Mouse (Mus musculus): ENCODE measurements around the gene Antxr1. TPM values are rescaled to one million over a fixed set of nuclear protein-coding genes. Genes with fewer than 3 reads are reported as not detected.

Gene Antxr1
- total and polyA plus RNA-seq, 3 experiments, result 4.8 to 8.5 (median 6.5) TPM

DNA sequence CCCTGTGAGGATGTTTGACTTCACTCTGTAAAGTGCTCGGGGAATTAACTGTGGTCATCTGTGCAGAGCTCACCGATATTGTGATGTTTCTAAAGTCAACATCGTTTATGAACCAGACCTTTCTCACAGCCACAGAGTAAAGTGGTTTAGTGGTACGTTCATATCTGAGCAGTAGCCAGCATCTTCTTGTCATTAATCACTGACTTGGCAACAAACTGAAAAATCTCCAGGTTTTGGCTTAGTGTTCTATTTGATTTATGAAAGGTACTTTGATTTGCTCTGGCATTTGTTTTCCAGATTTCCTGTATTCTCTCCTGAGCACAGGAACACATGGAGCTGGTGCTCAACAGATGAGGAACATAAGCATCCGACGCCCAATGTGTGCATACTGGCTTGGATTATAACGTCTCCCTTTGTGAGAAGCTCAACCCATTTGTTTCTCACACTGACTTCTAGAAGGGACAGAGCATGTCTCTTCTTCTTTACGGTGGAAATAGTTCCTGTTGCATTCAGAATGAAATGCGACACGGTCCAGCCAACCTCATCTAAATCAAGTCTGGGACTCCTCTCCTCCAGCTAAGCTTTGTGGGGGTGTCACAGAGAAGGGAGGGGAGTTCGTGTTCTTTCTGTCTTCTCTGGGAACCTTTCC lies 50.8 kb downstream of the Antxr1 start:
- no peaks in the 10 kb centered on the region for H3K79me2 ChIP-seq (replicated peaks; ENCODE audit: control insufficient read depth, insufficient read depth, low read length)
- 76% methylated on average over 11 of the region's 11 CpGs for WGBS
- no peak for TF ChIP-seq CTCF (IDR thresholded peaks at IDR 0.05)
- no peak for TF ChIP-seq POLR2A (IDR thresholded peaks at IDR 0.05; ENCODE audit: insufficient read depth, low read depth, low read length)
- TF ChIP-seq EP300 (IDR thresholded peaks at IDR 0.05; ENCODE audit: insufficient read depth, low read depth, low read length), result no peak
- H3K36me3 ChIP-seq (ENCODE audit: control insufficient read depth, insufficient read depth, low read length), result no peaks in the 10 kb centered on the region
- H3K4me3 ChIP-seq, result no peak overlapping the region
- H3K27me3 ChIP-seq (ENCODE audit: control insufficient read depth, insufficient read depth, low read length), result no peaks in the 10 kb centered on the region
- intact Hi-C loops (cut with DNase I), result no loop called here
- H3K9ac ChIP-seq (ENCODE audit: low read depth, low read length), result no peak overlapping the region
- no peaks in the 10 kb centered on the region for H3K4me1 ChIP-seq (ENCODE audit: control insufficient read depth, insufficient read depth, low read length)
- no peak overlapping the region for H3K27ac ChIP-seq
- no peak for DNase-seq

DNA sequence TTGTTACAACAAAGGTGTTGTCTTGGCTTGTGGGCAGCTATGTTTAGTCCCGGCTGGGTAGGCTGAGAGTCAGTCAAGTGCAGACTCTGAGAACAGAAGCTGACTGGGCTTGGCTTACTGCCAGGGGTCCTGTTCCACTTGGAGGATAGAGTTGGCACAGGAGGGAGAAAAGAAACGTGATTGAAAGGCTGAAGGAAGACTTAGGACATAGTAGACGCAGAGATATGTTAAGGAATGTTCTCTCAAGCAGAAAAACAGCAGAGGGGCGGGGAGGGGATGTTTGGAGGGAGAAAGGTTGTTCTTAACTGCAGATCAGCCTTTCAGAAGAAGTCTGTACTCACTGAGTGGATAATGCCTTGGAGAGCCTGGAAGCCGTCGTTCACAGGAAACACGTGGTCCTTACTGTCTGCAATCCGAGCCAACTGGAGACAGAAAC lies 53.3 kb downstream of the Antxr1 start:
- peaks cover 1% of the 10 kb centered on the region; the same call in 1 of the 2 replicates for H3K4me1 ChIP-seq (ENCODE audit: control insufficient read depth, insufficient read depth, low read length)

DNA sequence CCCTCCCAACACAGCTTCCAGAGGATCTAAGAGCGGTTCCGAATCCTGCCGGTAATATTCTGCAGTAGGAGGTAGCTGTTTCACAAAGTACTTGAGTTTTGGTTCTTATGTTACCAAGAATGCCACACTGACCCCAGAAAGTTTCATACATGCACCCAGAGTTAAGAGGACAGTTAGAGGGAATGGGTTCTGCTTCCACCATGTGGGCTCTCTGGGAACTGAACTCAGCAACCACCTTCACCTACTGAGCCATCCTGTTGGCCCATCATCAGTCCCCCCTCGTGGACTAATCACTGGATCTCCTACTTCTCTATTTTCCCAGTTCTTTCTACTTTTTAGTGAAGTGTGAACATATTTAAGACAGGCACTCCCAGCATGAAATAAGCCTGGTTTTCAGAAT lies 53.9 kb downstream of the Antxr1 start:
- TF ChIP-seq POLR2A (IDR thresholded peaks at IDR 0.05; ENCODE audit: insufficient read depth, low read depth, low read length) (no peak), CTCF (IDR thresholded peaks at IDR 0.05) (peak; percentile 23)
- no peak overlapping the region for H3K27ac ChIP-seq
- WGBS, result 84% methylated on average over 4 of the region's 4 CpGs

More for the DNA sequence above, 53.3 kb downstream of the Antxr1 start:
- intact Hi-C loops (cut with DNase I), result no loop called here
- WGBS, result 13% methylated on average over 8 of the region's 8 CpGs
- peak in 1 of 2 experiments; percentile 51 for DNase-seq
- H3K27me3 ChIP-seq (ENCODE audit: control insufficient read depth, insufficient read depth, low read length), result no peaks in the 10 kb centered on the region
- H3K27ac ChIP-seq, result no peak overlapping the region
- no peak overlapping the region for H3K9ac ChIP-seq (ENCODE audit: low read depth, low read length)
- no peak overlapping the region for H3K4me3 ChIP-seq
- no peak for TF ChIP-seq EP300 (IDR thresholded peaks at IDR 0.05; ENCODE audit: insufficient read depth, low read depth, low read length)
- TF ChIP-seq POLR2A (IDR thresholded peaks at IDR 0.05; ENCODE audit: insufficient read depth, low read depth, low read length), result no peak
- no peak for TF ChIP-seq CTCF (IDR thresholded peaks at IDR 0.05)
- no peaks in the 10 kb centered on the region for H3K36me3 ChIP-seq (ENCODE audit: control insufficient read depth, insufficient read depth, low read length)
- H3K79me2 ChIP-seq (replicated peaks; ENCODE audit: control insufficient read depth, insufficient read depth, low read length), result no peaks in the 10 kb centered on the region

DNA sequence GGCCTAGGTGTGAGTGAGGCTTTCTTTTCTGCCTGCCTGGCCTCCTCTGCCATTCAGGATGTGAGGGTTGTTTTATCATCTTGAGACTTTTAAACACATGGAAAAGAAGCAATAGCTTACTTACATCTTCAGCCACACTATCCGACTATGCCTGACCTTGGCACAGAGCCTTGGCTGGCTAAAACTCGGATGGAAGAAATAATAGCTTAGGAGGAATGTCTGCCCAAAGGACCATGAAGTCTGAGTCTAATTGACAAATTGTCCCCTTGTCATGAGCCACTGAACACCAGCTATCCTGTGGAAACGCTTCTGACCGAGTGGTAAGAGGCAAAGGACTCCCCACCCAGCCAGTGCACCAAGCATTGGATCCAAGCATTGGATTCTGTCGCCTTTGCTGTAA lies 57.5 kb downstream of the Antxr1 start:
- Histone ChIP-seq H3K9ac (ENCODE audit: low read depth, low read length) (no peak overlapping the region), H3K27ac (no peak overlapping the region), H3K79me2 (replicated peaks; ENCODE audit: control insufficient read depth, insufficient read depth, low read length) (no peaks in the 10 kb centered on the region), H3K36me3 (ENCODE audit: control insufficient read depth, insufficient read depth, low read length) (no peaks in the 10 kb centered on the region), H3K4me1 (ENCODE audit: control insufficient read depth, insufficient read depth, low read length) (peaks cover 1% of the 10 kb centered on the region; the same call in 1 of the 2 replicates), H3K27me3 (ENCODE audit: control insufficient read depth, insufficient read depth, low read length) (no peaks in the 10 kb centered on the region), H3K4me3 (no peak overlapping the region)
- intact Hi-C loops (cut with DNase I), result no loop called here
- 68% methylated on average over 5 of the region's 5 CpGs for WGBS
- no peak for DNase-seq
- TF ChIP-seq POLR2A (IDR thresholded peaks at IDR 0.05; ENCODE audit: insufficient read depth, low read depth, low read length) (no peak), EP300 (IDR thresholded peaks at IDR 0.05; ENCODE audit: insufficient read depth, low read depth, low read length) (no peak), CTCF (IDR thresholded peaks at IDR 0.05) (no peak)

More for the DNA sequence above, 53.9 kb downstream of the Antxr1 start:
- intact Hi-C loops (cut with DNase I), result no loop called here
- H3K9ac ChIP-seq (ENCODE audit: low read depth, low read length), result no peak overlapping the region
- no peaks in the 10 kb centered on the region for H3K27me3 ChIP-seq (ENCODE audit: control insufficient read depth, insufficient read depth, low read length)
- H3K36me3 ChIP-seq (ENCODE audit: control insufficient read depth, insufficient read depth, low read length), result no peaks in the 10 kb centered on the region
- peaks cover 1% of the 10 kb centered on the region; the same call in 1 of the 2 replicates for H3K4me1 ChIP-seq (ENCODE audit: control insufficient read depth, insufficient read depth, low read length)
- no peak overlapping the region for H3K4me3 ChIP-seq
- no peak for DNase-seq
- H3K79me2 ChIP-seq (replicated peaks; ENCODE audit: control insufficient read depth, insufficient read depth, low read length), result no peaks in the 10 kb centered on the region

DNA sequence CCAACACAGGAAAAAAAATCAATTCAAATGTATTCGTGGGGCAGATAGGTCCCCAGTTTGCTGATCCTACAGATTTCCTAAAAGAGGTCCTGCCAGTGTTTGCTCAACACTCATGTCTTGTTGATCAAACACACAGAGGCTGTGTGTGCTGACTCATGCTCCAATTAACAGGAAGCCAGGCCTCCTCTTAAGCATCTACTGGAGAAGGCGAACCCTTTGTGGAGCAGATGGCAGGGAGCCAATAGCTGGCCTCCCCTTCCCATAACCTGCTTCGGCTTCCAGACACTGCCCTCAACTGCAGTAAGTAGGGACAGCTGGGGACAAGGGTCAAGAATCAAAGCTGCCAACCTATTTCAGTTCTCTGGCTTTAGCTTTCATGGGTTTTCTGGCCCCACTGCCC lies 58.1 kb downstream of the Antxr1 start:
- peak; percentile 32 to 33 for DNase-seq
- intact Hi-C loops (cut with DNase I), result no loop called here
- Histone ChIP-seq H3K27me3 (ENCODE audit: control insufficient read depth, insufficient read depth, low read length) (no peaks in the 10 kb centered on the region), H3K9ac (ENCODE audit: low read depth, low read length) (no peak overlapping the region), H3K79me2 (replicated peaks; ENCODE audit: control insufficient read depth, insufficient read depth, low read length) (no peaks in the 10 kb centered on the region), H3K4me1 (ENCODE audit: control insufficient read depth, insufficient read depth, low read length) (peaks cover 1% of the 10 kb centered on the region; the same call in 1 of the 2 replicates), H3K27ac (no peak overlapping the region), H3K36me3 (ENCODE audit: control insufficient read depth, insufficient read depth, low read length) (no peaks in the 10 kb centered on the region), H3K4me3 (no peak overlapping the region)
- 27% methylated on average over 3 of the region's 3 CpGs for WGBS
- TF ChIP-seq POLR2A (IDR thresholded peaks at IDR 0.05; ENCODE audit: insufficient read depth, low read depth, low read length) (no peak), EP300 (IDR thresholded peaks at IDR 0.05; ENCODE audit: insufficient read depth, low read depth, low read length) (no peak), CTCF (IDR thresholded peaks at IDR 0.05) (no peak)

DNA sequence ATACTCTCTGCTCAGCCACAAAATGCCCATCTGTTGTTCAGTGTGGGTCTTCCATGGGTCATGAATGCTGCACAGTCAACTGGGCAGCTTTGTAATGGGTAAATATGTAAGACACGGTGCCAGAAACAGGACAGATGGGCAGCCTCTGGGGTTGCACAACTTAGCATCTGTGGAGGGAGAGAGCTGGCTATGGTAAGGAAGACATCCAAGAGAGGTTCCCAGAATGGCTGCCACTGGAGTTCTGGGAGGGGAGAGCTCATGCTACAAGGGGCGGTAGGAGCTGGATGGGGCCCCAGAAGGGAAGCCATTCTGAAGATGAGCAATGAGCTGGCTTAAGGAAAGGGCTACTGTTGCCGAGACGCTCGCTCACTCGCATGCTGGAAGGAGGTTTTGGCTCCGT lies 58.7 kb downstream of the Antxr1 start:
- H3K4me1 ChIP-seq (ENCODE audit: control insufficient read depth, insufficient read depth, low read length), result peaks cover 1% of the 10 kb centered on the region; the same call in 1 of the 2 replicates
- H3K9ac ChIP-seq (ENCODE audit: low read depth, low read length), result no peak overlapping the region
- TF ChIP-seq EP300 (IDR thresholded peaks at IDR 0.05; ENCODE audit: insufficient read depth, low read depth, low read length) (no peak), POLR2A (IDR thresholded peaks at IDR 0.05; ENCODE audit: insufficient read depth, low read depth, low read length) (no peak), CTCF (IDR thresholded peaks at IDR 0.05) (no peak)
- no peaks in the 10 kb centered on the region for H3K27me3 ChIP-seq (ENCODE audit: control insufficient read depth, insufficient read depth, low read length)
- no peak overlapping the region for H3K27ac ChIP-seq
- no peaks in the 10 kb centered on the region for H3K79me2 ChIP-seq (replicated peaks; ENCODE audit: control insufficient read depth, insufficient read depth, low read length)
- intact Hi-C loops (cut with DNase I), result no loop called here
- no peak for DNase-seq
- no peaks in the 10 kb centered on the region for H3K36me3 ChIP-seq (ENCODE audit: control insufficient read depth, insufficient read depth, low read length)
- 86% methylated on average over 7 of the region's 7 CpGs for WGBS
- H3K4me3 ChIP-seq, result no peak overlapping the region
